Mouse (Mus musculus) heart, embryonic 14.5 days (tissue): ENCODE measurements at regions not wholly inside any gene's neighbourhood (a gene's known extent, or its start where the extent isn't known, plus 50 kb on each side); places are given as distances from the start of the nearest gene placed in this dataset.
"Not testable (repeated sequence)": the region's sequence is repeated elsewhere in the genome, so short reads cannot be mapped to it uniquely, and the experiment has no call there.

Experiments used
- ATAC-seq: fragments of 200-750 bp; cut with Nextera tagmentation; 2 replicates; pipeline ENCODE4 v1.8.0; 2017; ENCODE audit warnings: low read depth, moderate TSS enrichment; ENCODE audit not compliant: insufficient number of reproducible peaks, insufficient read depth, low FRiP score
- H3K27ac ChIP-seq, 2 experiments: fragments of 200-500 bp in 1 of 2; fragments of 300-500 bp in 1 of 2; sonication (generic) in 1 of 2; replicated peaks in 1 of 2; 2 replicates each; pipeline ENCODE4 v1.5.1; 2012 to 2014; ENCODE audit warnings: low read depth in 2 of 2, low read length in 2 of 2, control low read depth in 1 of 2, mild to moderate bottlenecking in 1 of 2, mixed read lengths in 1 of 2; ENCODE audit not compliant: control insufficient read depth in 1 of 2, insufficient read depth in 1 of 2
- H3K27me3 ChIP-seq: fragments of 300-500 bp; sonication (generic); 2 replicates; pipeline ENCODE4 v1.6.1; 2014; ENCODE audit warnings: mild to moderate bottlenecking, low read length, control low read depth; ENCODE audit not compliant: control insufficient read depth, insufficient read depth
- H3K36me3 ChIP-seq: fragments of 300-500 bp; sonication (generic); 2 replicates; pipeline ENCODE4 v1.6.1; 2014; ENCODE audit warnings: mild to moderate bottlenecking, control low read depth, low read length, mixed read lengths; ENCODE audit not compliant: control insufficient read depth, insufficient read depth
- H3K4me1 ChIP-seq, 2 experiments: fragments of 200-500 bp in 1 of 2; fragments of 300-500 bp in 1 of 2; sonication (generic) in 1 of 2; 2 replicates each; pipeline ENCODE4 v1.6.1; 2012 to 2014; ENCODE audit warnings: low read length in 2 of 2, control low read depth in 1 of 2, mixed read lengths in 1 of 2; ENCODE audit not compliant: control insufficient read depth in 2 of 2, insufficient read depth in 2 of 2
- H3K4me2 ChIP-seq: fragments of 300-500 bp; sonication (generic); 2 replicates; pipeline ENCODE4 v1.6.1; 2014; ENCODE audit warnings: mild to moderate bottlenecking, low read length
- H3K4me3 ChIP-seq, 2 experiments: fragments of 200-500 bp in 1 of 2; fragments of 300-500 bp in 1 of 2; sonication (generic) in 1 of 2; 2 replicates each; pipeline ENCODE4 v1.5.1; 2012 to 2014; ENCODE audit warnings: low read length in 2 of 2, mild to moderate bottlenecking in 2 of 2, control low read depth in 1 of 2, low read depth in 1 of 2, moderate library complexity in 1 of 2; ENCODE audit not compliant: control insufficient read depth in 1 of 2, insufficient read depth in 1 of 2
- H3K9ac ChIP-seq: fragments of 300-500 bp; sonication (generic); 2 replicates; pipeline ENCODE4 v1.6.1; 2014; ENCODE audit warnings: mild to moderate bottlenecking, low read length
- H3K9me3 ChIP-seq: fragments of 300-500 bp; sonication (generic); 2 replicates; pipeline ENCODE4 v1.6.1; 2016; ENCODE audit warnings: low read length, control low read depth; ENCODE audit not compliant: control insufficient read depth
- WGBS: fragments of 180-500 bp; shearing (Covaris S2); extraction: QIAGEN DNeasy Blood & Tissue Kit; methylation state at CpG from one replicate; pipeline ENCODE4 v1.1.7; 2014; 5-methylcytosine and 5-hydroxymethylcytosine counted together

DNA sequence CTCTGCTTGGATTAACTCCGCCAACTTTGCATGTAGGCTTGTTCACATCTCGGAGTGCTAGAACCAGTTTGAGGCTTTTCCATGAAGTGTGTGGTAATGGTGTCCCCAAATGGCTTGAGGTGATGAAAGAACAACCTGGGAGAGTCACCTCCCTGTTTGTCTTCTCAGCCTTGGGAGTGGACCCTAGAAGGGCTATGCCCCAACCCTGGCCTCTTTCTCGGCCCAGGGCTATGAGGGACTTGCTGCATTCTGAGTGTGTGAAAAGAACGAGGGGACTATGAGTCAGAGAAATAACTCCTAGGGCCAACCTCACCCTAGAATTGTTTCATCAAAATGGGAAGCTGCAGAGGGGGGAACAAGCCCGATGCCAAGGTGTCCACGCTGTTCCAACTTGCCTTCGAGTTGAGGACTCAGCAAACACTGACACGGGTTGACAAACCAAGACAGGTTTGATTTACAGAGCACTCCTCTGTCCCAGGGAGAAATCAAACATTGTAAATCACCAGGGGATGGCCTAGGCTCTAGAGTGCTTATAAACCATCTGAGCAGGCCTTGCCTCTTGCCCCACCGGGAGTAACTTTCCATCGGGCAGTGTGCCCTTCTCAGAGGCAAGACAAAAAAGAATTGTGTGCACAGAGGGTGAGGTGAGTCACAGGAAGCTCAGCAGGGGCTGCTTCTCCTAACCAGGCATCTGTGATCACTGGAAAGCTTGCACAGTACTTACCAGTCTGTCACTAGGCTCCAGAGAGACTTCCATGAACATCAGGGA lies 186.3 kb upstream of the Tmem45b start:
- no peak overlapping the region for H3K9ac ChIP-seq
- no peaks in the 10 kb centered on the region for H3K9me3 ChIP-seq
- H3K36me3 ChIP-seq: no peaks in the 10 kb centered on the region
- H3K4me3 ChIP-seq: no peak overlapping the region
- no peak overlapping the region for H3K4me2 ChIP-seq
- no peaks in the 10 kb centered on the region for H3K27me3 ChIP-seq
- H3K4me1 ChIP-seq: no peaks in the 10 kb centered on the region
- 85% methylated on average over 10 of the region's 10 CpGs for WGBS
- ATAC-seq: no peak
- H3K27ac ChIP-seq: no peak overlapping the region

DNA sequence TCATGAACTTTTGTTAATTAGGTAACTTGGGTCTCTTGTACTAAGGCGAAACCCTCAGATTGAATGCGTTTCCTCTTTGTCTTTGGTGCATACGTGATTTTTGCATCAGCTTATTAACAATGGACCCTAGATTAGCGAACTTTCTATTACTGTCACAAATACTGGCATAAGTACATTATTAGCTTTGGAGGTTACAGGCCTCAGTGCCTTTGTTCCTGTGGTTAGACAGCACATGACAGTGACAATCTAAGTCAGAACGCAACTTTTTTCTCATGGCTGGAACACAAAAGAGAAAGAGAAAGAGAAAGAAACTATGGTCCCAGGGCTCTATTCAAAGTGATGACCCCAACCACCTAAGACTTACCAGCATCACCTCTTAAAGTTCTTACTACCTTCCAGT lies 184.8 kb upstream of the Tmem45b start:
- no peaks in the 10 kb centered on the region for H3K9me3 ChIP-seq
- H3K27ac ChIP-seq: no peak overlapping the region
- WGBS: 90% methylated on average over 5 of the region's 5 CpGs
- ATAC-seq: no peak
- H3K27me3 ChIP-seq: no peaks in the 10 kb centered on the region
- no peak overlapping the region for H3K9ac ChIP-seq
- H3K36me3 ChIP-seq: no peaks in the 10 kb centered on the region
- no peak overlapping the region for H3K4me3 ChIP-seq
- H3K4me2 ChIP-seq: no peak overlapping the region
- H3K4me1 ChIP-seq: no peaks in the 10 kb centered on the region; a peak in 1 of 4 replicates

DNA sequence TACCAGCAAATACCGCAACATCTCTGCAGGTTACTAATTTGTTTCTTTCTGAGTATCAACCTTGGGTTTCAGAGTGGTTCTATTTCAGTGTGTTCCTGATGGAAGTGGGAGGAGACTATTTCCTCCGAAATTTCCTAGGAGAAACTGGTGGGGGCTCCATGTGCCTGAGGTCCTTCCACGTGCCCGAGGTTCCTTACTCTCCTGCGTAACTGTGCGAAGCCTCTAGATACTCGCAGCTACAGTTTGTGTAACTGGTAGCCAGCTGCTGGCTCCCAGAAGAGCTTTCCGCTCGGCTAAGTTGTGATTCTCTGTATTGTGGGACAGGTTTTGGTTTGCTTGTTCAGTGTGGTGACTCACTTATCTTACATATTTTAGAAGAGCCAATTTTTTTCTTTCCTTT lies 184.3 kb upstream of the Tmem45b start:
- 76% methylated on average over 9 of the region's 9 CpGs for WGBS
- no peaks in the 10 kb centered on the region for H3K27me3 ChIP-seq
- no peak overlapping the region for H3K4me2 ChIP-seq
- ATAC-seq: no peak
- no peaks in the 10 kb centered on the region; a peak in 1 of 4 replicates for H3K4me1 ChIP-seq
- no peaks in the 10 kb centered on the region for H3K36me3 ChIP-seq
- H3K4me3 ChIP-seq: no peak overlapping the region
- no peak overlapping the region for H3K9ac ChIP-seq
- no peak overlapping the region for H3K27ac ChIP-seq
- no peaks in the 10 kb centered on the region for H3K9me3 ChIP-seq

DNA sequence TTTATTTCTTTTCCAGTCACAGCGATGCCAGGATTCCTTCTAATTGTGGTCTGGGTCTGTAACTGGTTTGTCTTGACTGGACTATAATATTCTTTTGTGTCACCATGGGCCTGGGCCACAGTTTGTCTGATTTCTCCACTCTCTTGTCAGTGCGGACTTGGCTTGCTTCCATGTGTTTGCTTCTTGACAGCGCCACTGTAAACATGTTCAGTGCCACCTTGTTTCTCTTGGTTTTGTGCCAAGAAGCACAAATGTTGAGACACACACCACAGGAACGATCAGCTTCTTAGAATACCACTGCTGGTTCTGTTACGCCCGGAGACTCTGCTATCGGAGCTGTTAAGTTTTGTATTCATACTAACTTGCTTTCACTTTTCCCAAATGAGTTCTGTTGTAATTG lies 180.9 kb upstream of the Tmem45b start:
- 70% methylated on average over 7 of the region's 7 CpGs for WGBS
- Histone ChIP-seq H3K9me3 (no peaks in the 10 kb centered on the region), H3K4me3 (no peak overlapping the region), H3K4me1 (no peaks in the 10 kb centered on the region; a peak in 1 of 4 replicates), H3K36me3 (no peaks in the 10 kb centered on the region), H3K9ac (no peak overlapping the region), H3K27me3 (no peaks in the 10 kb centered on the region), H3K27ac (no peak overlapping the region), H3K4me2 (no peak overlapping the region)
- ATAC-seq: no peak

DNA sequence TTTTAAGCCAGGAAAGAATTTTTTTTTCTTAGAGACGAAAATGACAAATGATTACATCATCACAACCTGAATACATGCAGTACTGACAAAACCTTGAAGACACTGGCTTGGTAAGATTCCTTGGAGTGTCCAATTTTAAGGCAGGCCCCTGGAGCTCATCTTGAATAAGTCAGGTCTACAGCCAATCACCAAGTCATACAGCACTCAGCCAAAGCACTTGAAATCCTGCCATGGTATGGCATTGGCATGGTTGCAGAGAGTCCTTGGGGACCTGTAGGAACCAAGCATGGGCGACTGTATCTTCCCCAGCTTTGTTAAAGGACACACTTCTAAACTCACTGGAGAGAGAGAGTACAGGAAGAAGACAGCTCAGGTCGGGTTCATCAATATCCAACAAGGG lies 179.8 kb upstream of the Tmem45b start:
- Histone ChIP-seq H3K9me3 (no peaks in the 10 kb centered on the region), H3K4me1 (no peaks in the 10 kb centered on the region; a peak in 1 of 4 replicates), H3K4me3 (no peak overlapping the region), H3K27me3 (no peaks in the 10 kb centered on the region), H3K4me2 (no peak overlapping the region), H3K27ac (no peak overlapping the region), H3K9ac (no peak overlapping the region), H3K36me3 (no peaks in the 10 kb centered on the region)
- WGBS: 75% methylated on average over 3 of the region's 3 CpGs
- ATAC-seq: no peak

DNA sequence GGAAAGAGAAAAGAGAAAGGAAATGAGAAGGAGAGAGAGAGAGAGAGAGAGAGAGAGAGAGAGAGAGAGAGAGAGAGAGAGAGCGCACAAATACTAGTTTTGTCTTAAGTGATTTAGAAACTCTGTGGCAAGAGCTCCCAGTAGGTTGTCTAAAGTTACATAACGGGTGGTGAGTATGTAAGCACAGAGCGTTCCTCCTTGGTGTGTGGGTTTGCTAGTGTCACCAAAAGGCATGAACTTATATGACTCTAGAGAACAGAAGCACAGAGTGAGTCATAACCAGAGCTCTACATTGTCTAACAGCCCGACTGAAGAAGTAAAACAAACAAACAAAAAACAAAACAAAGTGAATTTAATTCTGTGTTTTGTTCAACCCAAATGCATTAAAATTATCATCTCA lies 177.9 kb upstream of the Tmem45b start:
- WGBS: 87% methylated on average over 4 of the region's 4 CpGs

DNA sequence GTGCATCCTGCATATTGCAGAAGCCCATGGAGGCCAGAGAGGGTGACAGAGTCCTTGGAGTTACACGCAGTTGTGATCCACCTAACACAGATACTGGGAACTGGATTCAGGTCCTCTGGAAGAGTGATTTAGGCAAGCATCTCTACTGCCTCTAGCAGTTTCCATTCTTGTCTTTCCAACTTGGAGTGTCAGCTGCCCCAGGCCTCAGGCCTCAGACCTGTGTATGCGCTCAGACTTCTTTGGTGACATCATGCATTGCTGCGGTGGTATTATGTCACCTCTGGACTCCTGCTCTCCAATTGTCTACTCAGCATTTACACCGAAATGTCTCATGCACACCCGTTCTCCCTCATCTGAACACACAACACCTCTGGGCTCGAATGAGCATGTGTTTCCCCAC lies 164.0 kb upstream of the Tmem45b start:
- Histone ChIP-seq H3K27me3 (no peaks in the 10 kb centered on the region), H3K27ac (no peak overlapping the region), H3K9me3 (no peaks in the 10 kb centered on the region), H3K9ac (no peak overlapping the region), H3K4me1 (no peaks in the 10 kb centered on the region), H3K36me3 (no peaks in the 10 kb centered on the region), H3K4me3 (no peak overlapping the region), H3K4me2 (no peak overlapping the region)
- WGBS: 80% methylated on average over 6 of the region's 6 CpGs
- no peak for ATAC-seq

More for the DNA sequence above, 177.9 kb upstream of the Tmem45b start:
- H3K9me3 ChIP-seq: peaks cover 2% of the 10 kb centered on the region; the same call in 1 of the 2 replicates
- H3K4me2 ChIP-seq: no peak overlapping the region
- H3K4me3 ChIP-seq: no peak overlapping the region
- no peak overlapping the region for H3K27ac ChIP-seq
- H3K36me3 ChIP-seq: no peaks in the 10 kb centered on the region
- no peaks in the 10 kb centered on the region for H3K27me3 ChIP-seq
- ATAC-seq: no peak
- no peaks in the 10 kb centered on the region; a peak in 1 of 4 replicates for H3K4me1 ChIP-seq
- no peak overlapping the region for H3K9ac ChIP-seq

DNA sequence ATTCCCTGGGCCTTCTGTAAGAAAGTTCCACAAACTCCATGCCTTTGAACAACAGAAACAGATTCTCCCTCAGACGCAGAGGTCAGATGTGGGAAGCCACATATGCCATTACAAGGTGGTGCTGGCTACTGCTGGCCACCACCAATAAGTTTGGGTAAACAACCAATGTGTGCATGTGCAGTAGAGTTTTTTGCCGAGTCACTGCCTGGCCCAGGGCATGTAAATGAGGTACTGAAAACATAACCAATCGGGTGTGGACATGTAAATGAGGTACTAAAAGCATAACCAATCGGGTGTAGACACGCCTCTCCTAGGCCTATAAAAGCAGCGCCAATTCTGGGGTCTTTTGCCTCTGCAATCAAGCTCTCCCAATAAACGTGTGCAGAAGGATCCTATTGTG lies 157.3 kb upstream of the Tmem45b start:
- not testable (repeated sequence) for H3K27ac ChIP-seq, ATAC-seq, H3K4me2 ChIP-seq, H3K4me3 ChIP-seq, H3K4me1 ChIP-seq, H3K36me3 ChIP-seq, H3K27me3 ChIP-seq, H3K9me3 ChIP-seq, H3K9ac ChIP-seq
- 90% methylated on average over 7 of the region's 7 CpGs for WGBS
